Mouse (Mus musculus): ENCODE data around the gene Meis2. TPM values are rescaled to one million over a fixed set of nuclear protein-coding genes. Genes with fewer than 3 reads are reported as not detected.

Gene Meis2
- polyA plus RNA-seq, 1 experiment from 2014 or later, result 13.1 TPM

DNA sequence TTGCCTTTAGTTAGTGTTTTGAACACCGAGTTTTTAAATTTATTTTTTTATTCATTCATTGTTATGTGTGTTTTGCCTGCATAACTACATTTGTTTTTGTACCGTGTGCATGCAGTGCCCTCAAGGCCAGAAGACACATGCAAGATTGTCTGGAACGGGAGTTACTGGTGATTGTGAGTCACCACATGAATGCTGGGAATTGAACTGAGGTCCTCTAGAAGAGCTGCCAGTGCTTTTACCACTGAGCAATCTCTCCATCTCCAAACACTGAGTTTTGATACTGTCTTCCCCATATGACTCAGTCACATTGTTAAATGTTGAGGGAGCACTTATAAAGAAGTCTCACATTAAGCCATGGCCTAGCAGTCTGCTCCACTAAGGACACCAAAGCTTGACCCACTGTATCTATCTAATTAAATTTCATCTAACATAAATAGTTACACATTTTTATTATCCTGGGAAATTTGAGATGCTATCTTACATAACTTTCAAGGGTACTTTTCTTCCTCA is 94.3 kb downstream of the Meis2 start:
- TF ChIP-seq CTCF (IDR thresholded peaks at IDR 0.05; ENCODE audit: low read depth), result no peak
- no peaks in the 10 kb centered on the region for H3K4me1 ChIP-seq (replicated peaks; ENCODE audit: control insufficient read depth, insufficient read depth, low read length)
- no peaks in the 10 kb centered on the region for H3K9me3 ChIP-seq (ENCODE audit: control insufficient read depth)
- no peaks in the 10 kb centered on the region for H3K36me3 ChIP-seq (ENCODE audit: control insufficient read depth, insufficient read depth)
- no peak overlapping the region for H3K27ac ChIP-seq (ENCODE audit: low read depth, low read length)
- no peak for ATAC-seq
- H3K4me3 ChIP-seq (ENCODE audit: low read depth, low read length), result no peak overlapping the region
- no peak overlapping the region for H3K9ac ChIP-seq (ENCODE audit: low read depth, low read length)
- 89% methylated on average over 3 of the region's 3 CpGs for WGBS
- no peak overlapping the region for H3K4me2 ChIP-seq (replicated peaks; ENCODE audit: low read depth)
- H3K27me3 ChIP-seq (replicated peaks; ENCODE audit: control insufficient read depth, insufficient read depth, low read length), result no peaks in the 10 kb centered on the region

- WGBS, result 85% methylated on average over 9 of the region's 9 CpGs
- Histone ChIP-seq H3K27ac (ENCODE audit: low read depth, low read length) (no peak overlapping the region), H3K4me2 (replicated peaks; ENCODE audit: low read depth) (no peak overlapping the region), H3K27me3 (replicated peaks; ENCODE audit: control insufficient read depth, insufficient read depth, low read length) (no peaks in the 10 kb centered on the region), H3K4me1 (replicated peaks; ENCODE audit: control insufficient read depth, insufficient read depth, low read length) (no peaks in the 10 kb centered on the region), H3K9ac (ENCODE audit: low read depth, low read length) (no peak overlapping the region), H3K4me3 (ENCODE audit: low read depth, low read length) (no peak overlapping the region), H3K9me3 (ENCODE audit: control insufficient read depth) (no peaks in the 10 kb centered on the region), H3K36me3 (ENCODE audit: control insufficient read depth, insufficient read depth) (no peaks in the 10 kb centered on the region)
- no peak for TF ChIP-seq CTCF (IDR thresholded peaks at IDR 0.05; ENCODE audit: low read depth)
- no peak for ATAC-seq
These were observed 95.4 kb downstream of the Meis2 start for GRCm38 (mm10) chr2:115970091-115970820.

GRCm38 (mm10) chr2:115969201-115969600 is 96.4 kb downstream of the Meis2 start:
- Histone ChIP-seq H3K9me3 (ENCODE audit: control insufficient read depth) (no peaks in the 10 kb centered on the region), H3K4me2 (replicated peaks; ENCODE audit: low read depth) (no peak overlapping the region), H3K27me3 (replicated peaks; ENCODE audit: control insufficient read depth, insufficient read depth, low read length) (no peaks in the 10 kb centered on the region), H3K36me3 (ENCODE audit: control insufficient read depth, insufficient read depth) (no peaks in the 10 kb centered on the region), H3K27ac (ENCODE audit: low read depth, low read length) (no peak overlapping the region), H3K4me1 (replicated peaks; ENCODE audit: control insufficient read depth, insufficient read depth, low read length) (no peaks in the 10 kb centered on the region), H3K9ac (ENCODE audit: low read depth, low read length) (no peak overlapping the region), H3K4me3 (ENCODE audit: low read depth, low read length) (no peak overlapping the region)
- WGBS, result 44% methylated on average over 8 of the region's 8 CpGs
- ATAC-seq, result no peak
- TF ChIP-seq CTCF (IDR thresholded peaks at IDR 0.05; ENCODE audit: low read depth), result no peak

GRCm38 (mm10) chr2:115964911-115965310 is 100.7 kb downstream of the Meis2 start:
- Histone ChIP-seq H3K4me3 (ENCODE audit: low read depth, low read length) (no peak overlapping the region), H3K27me3 (replicated peaks; ENCODE audit: control insufficient read depth, insufficient read depth, low read length) (no peaks in the 10 kb centered on the region), H3K27ac (ENCODE audit: low read depth, low read length) (no peak overlapping the region), H3K9me3 (ENCODE audit: control insufficient read depth) (no peaks in the 10 kb centered on the region), H3K36me3 (ENCODE audit: control insufficient read depth, insufficient read depth) (no peaks in the 10 kb centered on the region), H3K4me2 (replicated peaks; ENCODE audit: low read depth) (no peak overlapping the region), H3K9ac (ENCODE audit: low read depth, low read length) (no peak overlapping the region), H3K4me1 (replicated peaks; ENCODE audit: control insufficient read depth, insufficient read depth, low read length) (no peaks in the 10 kb centered on the region)
- TF ChIP-seq CTCF (IDR thresholded peaks at IDR 0.05; ENCODE audit: low read depth), result no peak
- no peak for ATAC-seq
- 83% methylated on average over 3 of the region's 3 CpGs for WGBS

DNA sequence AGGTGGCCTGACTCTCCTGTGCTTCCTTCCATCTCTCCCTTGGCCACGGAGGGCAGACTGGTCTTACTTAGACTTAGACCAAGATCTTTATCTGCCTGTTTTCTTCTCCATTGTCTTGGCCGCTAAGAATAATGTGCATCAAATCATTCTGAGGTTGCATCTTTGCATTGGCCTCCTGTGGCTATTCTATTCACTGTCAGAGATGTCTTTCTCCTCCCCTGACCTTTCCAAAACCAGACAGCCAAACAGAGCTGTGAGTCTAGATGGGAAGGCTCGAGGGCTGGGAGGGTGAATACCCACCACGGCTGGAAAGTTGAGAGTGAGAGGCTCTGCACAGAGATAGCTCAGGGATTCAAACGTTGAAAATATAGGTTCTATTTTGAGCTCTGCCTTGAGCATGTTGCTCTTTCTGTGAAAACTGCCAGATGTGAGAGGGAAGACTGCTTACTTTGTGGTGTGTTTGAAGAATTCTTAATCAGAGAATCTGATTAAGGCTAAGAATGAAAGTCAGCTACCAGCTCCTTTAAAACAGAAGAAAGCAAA is 102.3 kb downstream of the Meis2 start:
- H3K27me3 ChIP-seq (replicated peaks; ENCODE audit: control insufficient read depth, insufficient read depth, low read length), result no peaks in the 10 kb centered on the region
- no peak overlapping the region for H3K27ac ChIP-seq (ENCODE audit: low read depth, low read length)
- ATAC-seq, result no peak
- H3K4me2 ChIP-seq (replicated peaks; ENCODE audit: low read depth), result no peak overlapping the region
- H3K36me3 ChIP-seq (ENCODE audit: control insufficient read depth, insufficient read depth), result no peaks in the 10 kb centered on the region
- no peak overlapping the region for H3K9ac ChIP-seq (ENCODE audit: low read depth, low read length)
- TF ChIP-seq CTCF (IDR thresholded peaks at IDR 0.05; ENCODE audit: low read depth), result no peak
- WGBS, result 49% methylated on average over 5 of the region's 5 CpGs
- H3K9me3 ChIP-seq (ENCODE audit: control insufficient read depth), result no peaks in the 10 kb centered on the region
- no peak overlapping the region for H3K4me3 ChIP-seq (ENCODE audit: low read depth, low read length)
- H3K4me1 ChIP-seq (replicated peaks; ENCODE audit: control insufficient read depth, insufficient read depth, low read length), result no peaks in the 10 kb centered on the region

DNA sequence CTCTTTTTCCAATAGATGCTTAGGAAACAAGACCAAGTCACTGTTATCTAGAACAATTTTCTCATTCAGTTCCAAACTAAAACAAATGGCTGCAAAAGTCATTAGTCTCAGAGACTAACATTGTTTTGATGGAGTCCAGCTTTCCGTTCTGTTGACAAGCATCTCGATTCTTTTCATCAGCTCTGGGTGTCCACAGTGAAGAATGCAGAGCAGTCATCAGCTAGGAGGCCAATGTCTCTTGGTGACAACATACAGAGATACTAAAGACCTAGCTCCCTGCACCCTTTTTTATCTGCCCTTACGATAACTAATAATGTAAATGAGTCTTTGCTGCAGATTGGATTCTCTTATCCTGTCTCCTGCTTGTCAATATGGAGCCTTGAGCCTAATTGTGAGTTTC is 102.9 kb downstream of the Meis2 start:
- no peak overlapping the region for H3K4me3 ChIP-seq (ENCODE audit: low read depth, low read length)
- H3K4me1 ChIP-seq (replicated peaks; ENCODE audit: control insufficient read depth, insufficient read depth, low read length), result no peaks in the 10 kb centered on the region
- no peak overlapping the region for H3K9ac ChIP-seq (ENCODE audit: low read depth, low read length)
- H3K4me2 ChIP-seq (replicated peaks; ENCODE audit: low read depth), result no peak overlapping the region
- no peaks in the 10 kb centered on the region for H3K36me3 ChIP-seq (ENCODE audit: control insufficient read depth, insufficient read depth)
- 69% methylated on average over 3 of the region's 3 CpGs for WGBS
- no peak for ATAC-seq
- no peaks in the 10 kb centered on the region for H3K27me3 ChIP-seq (replicated peaks; ENCODE audit: control insufficient read depth, insufficient read depth, low read length)
- no peak for TF ChIP-seq CTCF (IDR thresholded peaks at IDR 0.05; ENCODE audit: low read depth)
- H3K9me3 ChIP-seq (ENCODE audit: control insufficient read depth), result no peaks in the 10 kb centered on the region
- no peak overlapping the region for H3K27ac ChIP-seq (ENCODE audit: low read depth, low read length)
